Mouse (Mus musculus) left cerebral cortex, adult 2 months (tissue): ENCODE data around the gene Id3. TPM values are rescaled to one million over a fixed set of nuclear protein-coding genes. Genes with fewer than 3 reads are reported as not detected.

Source experiments
- DNase-seq, 2 experiments: peaks; one replicate each; pipeline ENCODE4 v3.0.0; 2021 to 2022; ENCODE audit warnings: low spot score in 2 of 2, mixed read lengths in 1 of 2; ENCODE audit errors: extremely low spot score in 1 of 2
- H3K27ac ChIP-seq: fragments of 200-600 bp; 2 replicates; pipeline ENCODE4 v1.8.1; 2022
- H3K4me3 ChIP-seq: fragments of 200-600 bp; 2 replicates; pipeline ENCODE4 v1.8.1; 2022
- CTCF ChIP-seq: fragments of 200-600 bp; IDR thresholded peaks from 2 replicates; pipeline ENCODE4 v1.8.1; 2022; ENCODE audit warnings: antibody characterized with exemption, mild to moderate bottlenecking, moderate library complexity
- intact Hi-C: fragments of 180-260 bp; cut with DNase I; formaldehyde crosslinking; loops from one replicate; pipeline ENCODE4 v1.15.1; 2025
- total RNA-seq, 2 experiments: library from RNA; stranded (reverse); gene quantifications; 2 replicates each; pipeline ENCODE4 v1.2.3; 2021

The Id3 gene
- total RNA-seq, 2 experiments from 2014 or later = 26.8 to 36.1 TPM

GRCm38 (mm10) chr4:136144126-136144926, 1.0 kb downstream of the Id3 start:
- intact Hi-C loops = loop anchor here (5.0 kb wide), 1 partner anchor 42 kb away; no protein-coding TSS in a partner anchor
- no peak for TF ChIP-seq CTCF
- H3K27ac ChIP-seq = peak overlapping the region; percentile 85
- no peak for DNase-seq
- peak overlapping the region; percentile 60 for H3K4me3 ChIP-seq

- no peak for TF ChIP-seq CTCF
- peak overlapping the region; percentile 60 for H3K4me3 ChIP-seq
- H3K27ac ChIP-seq = peak overlapping the region; percentile 85
- no peak for DNase-seq
- intact Hi-C loops = loop anchor here (5.0 kb wide), 1 partner anchor 43 kb away; no protein-coding TSS in a partner anchor
These were observed 1.6 kb downstream of the Id3 start for GRCm38 (mm10) chr4:136144927-136145292.

- peak overlapping the region; percentile 85 for H3K27ac ChIP-seq
- no peak for TF ChIP-seq CTCF
- DNase-seq = no peak
- intact Hi-C loops = no loop called here
- H3K4me3 ChIP-seq = peak overlapping the region; percentile 60
These were observed 2.1 kb downstream of the Id3 start for GRCm38 (mm10) chr4:136145362-136145885.

GRCm38 (mm10) chr4:136145991-136146711, 2.9 kb downstream of the Id3 start:
- H3K27ac ChIP-seq = peak overlapping the region; percentile 85
- no peak for DNase-seq
- TF ChIP-seq CTCF = no peak
- peak overlapping the region; percentile 60 for H3K4me3 ChIP-seq
- intact Hi-C loops = no loop called here

- Histone ChIP-seq H3K4me3 (no peak overlapping the region; the same call in 1 of the 2 replicates), H3K27ac (peak overlapping the region; percentile 85; the same call in 1 of the 2 replicates)
- intact Hi-C loops = no loop called here
- no peak for DNase-seq
- TF ChIP-seq CTCF = no peak
These were observed 3.4 kb downstream of the Id3 start for GRCm38 (mm10) chr4:136146712-136147154.

- intact Hi-C loops = loop anchor here (2.0 kb wide), 1 partner anchor 77 kb away; no protein-coding TSS in a partner anchor
- peak; percentile 68 to 77 for DNase-seq
- peak overlapping the region; percentile 43 for H3K4me3 ChIP-seq
- TF ChIP-seq CTCF = no peak
- H3K27ac ChIP-seq = peak overlapping the region; percentile 36; the same call in 1 of the 2 replicates
These were observed 4.3 kb downstream of the Id3 start for GRCm38 (mm10) chr4:136147436-136148135.

GRCm38 (mm10) chr4:136148342-136149044, 5.2 kb downstream of the Id3 start:
- Histone ChIP-seq H3K27ac (peak overlapping the region; percentile 80), H3K4me3 (peak overlapping the region; percentile 38)
- no peak for TF ChIP-seq CTCF
- no peak for DNase-seq
- intact Hi-C loops = loop anchor here (2.0 kb wide), 1 partner anchor 78 kb away; no protein-coding TSS in a partner anchor

- Histone ChIP-seq H3K27ac (peak overlapping the region; percentile 80), H3K4me3 (no peak overlapping the region)
- DNase-seq = no peak
- TF ChIP-seq CTCF = no peak
- intact Hi-C loops = loop anchor here (2.0 kb wide), 1 partner anchor 78 kb away; no protein-coding TSS in a partner anchor
These were observed 5.7 kb downstream of the Id3 start for GRCm38 (mm10) chr4:136149045-136149379.

- Histone ChIP-seq H3K4me3 (no peak overlapping the region), H3K27ac (no peak overlapping the region)
- no peak for DNase-seq
- intact Hi-C loops = loop anchor here (2.0 kb wide), 1 partner anchor 79 kb away; no protein-coding TSS in a partner anchor
- peak; percentile 66 for TF ChIP-seq CTCF
These were observed 6.4 kb downstream of the Id3 start for GRCm38 (mm10) chr4:136149734-136150133.

- no peak for DNase-seq
- intact Hi-C loops = no loop called here
- TF ChIP-seq CTCF = no peak
These were observed 7.3 kb downstream of the Id3 start for GRCm38 (mm10) chr4:136150596-136150995.

GRCm38 (mm10) chr4:136152821-136153220, 9.5 kb downstream of the Id3 start:
- no peak for DNase-seq
- intact Hi-C loops = no loop called here
- Histone ChIP-seq H3K27ac (no peak overlapping the region), H3K4me3 (no peak overlapping the region)
- peak; percentile 9 for TF ChIP-seq CTCF

More at GRCm38 (mm10) chr4:136150596-136150995, 7.3 kb downstream of the Id3 start:
- H3K4me3 ChIP-seq = no peak overlapping the region
- H3K27ac ChIP-seq = no peak overlapping the region
